Mouse (Mus musculus) left cerebral cortex, adult 2 months (tissue): ENCODE data around the gene Dab2ip. TPM values are rescaled to one million over a fixed set of nuclear protein-coding genes. Genes with fewer than 3 reads are reported as not detected.
A peak's percentile ranks its signal among the peaks of the same experiment; 100 is the strongest.

Experiments
- DNase-seq, 2 experiments: peaks; one replicate each; pipeline ENCODE4 v3.0.0; 2021 to 2022; ENCODE audit warnings: low spot score in 2 of 2, mixed read lengths in 1 of 2; ENCODE audit errors: extremely low spot score in 1 of 2
- H3K27ac ChIP-seq: fragments of 200-600 bp; 2 replicates; pipeline ENCODE4 v1.8.1; 2022
- H3K4me3 ChIP-seq: fragments of 200-600 bp; 2 replicates; pipeline ENCODE4 v1.8.1; 2022
- CTCF ChIP-seq: fragments of 200-600 bp; IDR thresholded peaks from 2 replicates; pipeline ENCODE4 v1.8.1; 2022; ENCODE audit warnings: antibody characterized with exemption, mild to moderate bottlenecking, moderate library complexity
- intact Hi-C: fragments of 180-260 bp; cut with DNase I; formaldehyde crosslinking; loops from one replicate; pipeline ENCODE4 v1.15.1; 2025
- long read RNA-seq, 2 experiments: library from polyadenylated mRNA; stranded (forward); transcript quantifications; one replicate each; pipeline ENCODE4 v2.0.0; 2021; ENCODE audit warnings: borderline mapping rate in 2 of 2
- total RNA-seq, 2 experiments: library from RNA; stranded (reverse); gene quantifications; 2 replicates each; pipeline ENCODE4 v1.2.3; 2021

Gene Dab2ip
- 100 to 1,000 TPM; 144 to 152 TPM for total RNA-seq
- long read RNA-seq, experiment 1, full-length matches to known transcripts, result 10 of 217 reads
- long read RNA-seq, experiment 1, partial matches to known transcripts, result 157 of 217 reads
- long read RNA-seq, experiment 1, other reads (novel, unspliced or antisense), result 50 of 217 reads
- long read RNA-seq, experiment 2, full-length matches to known transcripts, result 12 of 243 reads
- long read RNA-seq, experiment 2, partial matches to known transcripts, result 169 of 243 reads
- long read RNA-seq, experiment 2, other reads (novel, unspliced or antisense), result 62 of 243 reads

DNA sequence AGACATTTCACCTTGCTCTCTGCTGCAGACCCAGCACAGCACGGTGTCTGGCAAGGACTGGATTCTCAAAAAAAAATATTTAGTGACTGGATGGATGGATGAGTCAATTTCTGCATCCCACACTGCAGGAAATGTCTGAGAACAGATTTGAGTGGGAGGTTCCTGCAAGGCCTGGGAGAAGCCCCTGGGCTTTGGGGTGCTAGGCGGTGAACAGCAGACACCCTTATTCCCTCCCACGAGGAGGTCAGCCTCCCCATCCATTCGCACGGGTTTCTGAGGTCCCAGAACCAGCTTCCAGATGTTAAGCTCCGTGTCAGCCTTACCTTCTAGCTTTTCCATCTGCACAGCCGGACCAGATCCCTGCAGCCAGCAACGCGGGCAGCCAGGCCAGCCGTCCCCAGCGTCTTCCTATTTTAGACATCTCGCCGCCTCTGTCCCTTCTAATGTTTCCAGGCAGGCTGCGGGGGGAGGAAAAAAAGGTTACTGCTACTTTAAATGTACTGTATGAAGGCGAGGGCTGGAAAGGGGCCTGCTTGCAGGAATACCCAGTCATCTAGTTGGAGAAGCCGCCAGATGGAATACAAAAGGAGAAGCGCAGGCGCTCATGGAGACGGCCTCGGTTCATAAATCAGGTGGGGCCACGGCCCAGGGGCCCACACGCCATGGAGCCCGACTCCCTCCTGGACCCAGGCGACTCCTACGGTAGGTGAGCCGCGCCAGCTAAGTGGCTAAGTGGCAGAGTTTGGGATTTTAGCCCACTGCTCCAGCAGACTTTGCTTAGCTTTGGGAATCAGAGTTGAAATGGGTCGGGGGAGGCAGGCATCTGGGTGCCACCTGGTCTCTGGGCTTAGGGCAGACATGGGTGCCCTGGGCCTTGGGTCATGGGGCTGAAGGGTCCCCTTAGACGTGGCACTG lies at the start of gene Dab2ip:
Gene Dab2ip, plus strand, starts transcription at position 356 of the 915 bp plus-strand sequence.
- intact Hi-C loops, result loop anchor here (2.0 to 5.0 kb wide), 5 partner anchors 49 to 211 kb away; no protein-coding TSS in a partner anchor

DNA sequence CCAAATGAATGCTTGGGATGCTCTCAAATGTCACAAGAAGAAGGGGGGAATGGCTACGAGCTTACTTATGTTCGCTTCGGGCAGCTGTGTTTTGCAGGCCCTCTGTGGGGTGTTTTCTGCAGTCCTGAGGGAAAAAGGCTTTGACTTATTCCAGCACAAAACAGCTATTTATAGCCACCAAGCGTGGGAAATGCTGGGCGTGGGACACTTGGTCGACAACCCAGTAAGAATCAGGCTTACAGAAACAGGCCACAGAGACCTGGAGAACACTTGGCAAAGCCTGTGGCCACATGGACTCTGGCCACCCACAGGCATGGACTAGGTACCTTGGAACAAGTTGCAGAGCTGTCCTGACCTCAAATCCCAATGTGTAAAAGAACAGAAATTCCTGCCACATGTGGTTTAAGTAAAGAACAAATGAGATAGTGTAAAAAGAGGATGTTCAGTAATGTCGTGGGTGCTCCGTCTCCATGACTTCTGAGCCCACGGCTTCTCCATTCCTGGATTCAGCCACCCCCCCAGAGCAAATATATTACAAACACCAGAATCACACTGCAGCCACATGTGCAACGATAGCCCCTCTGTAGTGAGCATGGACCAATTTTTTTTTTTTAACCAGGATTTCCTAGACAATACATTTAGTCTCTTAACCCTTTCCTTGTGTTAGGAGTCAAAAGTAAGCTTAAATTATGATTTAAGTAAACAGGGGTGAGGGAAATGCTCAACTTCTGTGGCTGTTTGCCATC lies 49.3 kb upstream of the Dab2ip start:
- peak; percentile 49 to 70 for DNase-seq
- Histone ChIP-seq H3K4me3 (no peak overlapping the region), H3K27ac (peak overlapping the region; percentile 41)
- intact Hi-C loops, result loop anchor here (1.0 to 5.0 kb wide), 4 partner anchors 46 to 211 kb away; partner anchors contain the start of genes 4930402F06Rik, Dab2ip and Ggta1
- TF ChIP-seq CTCF, result no peak

More for the DNA sequence above, at the start of gene Dab2ip:
- H3K4me3 ChIP-seq, result peak within 1 kb of the TSS; percentile 55
- TF ChIP-seq CTCF, result no peak
- H3K27ac ChIP-seq, result peak within 1 kb of the TSS; percentile 94
- DNase-seq, result peak; percentile 43 to 67

- intact Hi-C loops, result loop anchor here (2.0 to 5.0 kb wide), 3 partner anchors 47 to 212 kb away; partner anchors contain the start of genes Dab2ip and Ggta1
- no peak for DNase-seq
- no peak for TF ChIP-seq CTCF
- peak overlapping the region; percentile 41; the same call in 1 of the 2 replicates for H3K27ac ChIP-seq
- H3K4me3 ChIP-seq, result no peak overlapping the region
Measured at GRCm38 (mm10) chr2:35509343-35509667, 48.8 kb upstream of the Dab2ip start.

DNA sequence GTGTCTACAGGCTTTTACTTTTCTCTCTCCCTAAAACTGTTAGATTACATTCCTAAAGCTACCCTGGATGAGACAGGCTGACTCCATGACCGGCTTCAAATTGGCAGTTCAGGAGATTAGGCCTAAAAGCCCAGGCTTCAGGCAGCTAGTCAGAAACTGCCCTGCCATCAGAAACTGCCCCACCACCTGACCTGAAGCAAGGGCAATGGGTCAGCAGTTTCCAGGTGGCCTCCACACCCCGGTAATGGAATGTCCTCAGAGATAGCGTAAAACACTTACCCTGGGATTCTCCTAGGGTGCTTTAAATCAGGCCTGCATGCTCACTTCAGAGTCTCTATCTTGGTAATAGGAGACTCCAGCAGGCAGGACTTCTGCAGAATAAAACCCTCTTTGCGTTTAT lies 48.2 kb upstream of the Dab2ip start:
- intact Hi-C loops, result loop anchor here (2.0 to 5.0 kb wide), 3 partner anchors 48 to 213 kb away; partner anchors contain the start of genes Dab2ip and Ggta1
- Histone ChIP-seq H3K4me3 (no peak overlapping the region), H3K27ac (no peak overlapping the region)
- no peak for DNase-seq
- no peak for TF ChIP-seq CTCF

DNA sequence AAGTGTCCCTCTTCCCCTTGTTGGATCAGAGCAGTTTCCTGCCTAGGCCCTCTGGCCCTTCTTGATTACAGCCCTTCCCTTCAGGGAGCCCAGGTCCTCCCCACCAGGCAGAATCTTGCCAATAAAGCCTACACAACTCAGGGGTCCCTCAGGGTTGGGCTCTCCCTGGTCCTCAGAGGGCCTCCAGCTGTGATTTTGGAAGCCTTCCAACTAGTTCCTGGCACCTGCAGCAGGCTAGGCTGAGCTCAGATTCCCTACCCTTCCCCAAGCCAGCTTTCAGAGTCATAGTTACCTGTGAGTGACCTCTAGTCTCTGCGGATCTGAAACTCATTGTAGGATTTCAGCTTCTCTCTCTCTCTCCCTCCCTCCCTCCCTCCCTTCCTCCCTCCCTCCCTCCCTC lies 47.1 kb upstream of the Dab2ip start:
- intact Hi-C loops, result no loop called here
- DNase-seq, result no peak
- H3K4me3 ChIP-seq, result no peak overlapping the region
- no peak for TF ChIP-seq CTCF
- H3K27ac ChIP-seq, result no peak overlapping the region

- intact Hi-C loops, result no loop called here
- peak; percentile 41 for TF ChIP-seq CTCF
- no peak overlapping the region for H3K4me3 ChIP-seq
- no peak overlapping the region for H3K27ac ChIP-seq
- no peak for DNase-seq
Measured at GRCm38 (mm10) chr2:35512226-35512625, 45.8 kb upstream of the Dab2ip start.

GRCm38 (mm10) chr2:35514051-35514892 lies 43.8 kb upstream of the Dab2ip start:
- DNase-seq, result no peak
- TF ChIP-seq CTCF, result no peak
- H3K4me3 ChIP-seq, result no peak overlapping the region
- H3K27ac ChIP-seq, result no peak overlapping the region
- intact Hi-C loops, result no loop called here

- Histone ChIP-seq H3K4me3 (no peak overlapping the region), H3K27ac (no peak overlapping the region)
- TF ChIP-seq CTCF, result no peak
- intact Hi-C loops, result no loop called here
- no peak for DNase-seq
Measured at GRCm38 (mm10) chr2:35526612-35527242, 31.3 kb upstream of the Dab2ip start.

- TF ChIP-seq CTCF, result no peak
- intact Hi-C loops, result no loop called here
- DNase-seq, result no peak
- H3K4me3 ChIP-seq, result no peak overlapping the region
- H3K27ac ChIP-seq, result no peak overlapping the region
Measured at GRCm38 (mm10) chr2:35529086-35529485, 29.0 kb upstream of the Dab2ip start.

DNA sequence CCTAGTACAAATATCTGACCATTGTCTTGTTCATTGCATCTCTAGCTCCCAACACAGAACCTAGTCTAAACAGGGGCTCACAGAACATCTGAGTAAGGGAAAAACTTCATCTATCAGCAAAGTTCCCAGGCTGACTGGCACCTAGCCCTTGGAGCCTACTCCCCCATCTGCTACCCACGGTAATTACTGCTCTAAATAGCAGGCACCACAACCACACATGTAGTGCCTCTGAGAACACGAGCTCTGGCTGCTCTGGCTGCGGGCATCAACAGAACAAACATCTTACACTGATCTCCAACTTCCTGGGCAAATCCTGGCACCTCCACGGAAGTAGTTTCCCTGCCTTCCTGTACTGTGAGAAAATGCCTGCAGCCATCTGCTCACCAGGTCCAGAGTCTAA lies 28.2 kb upstream of the Dab2ip start:
- H3K27ac ChIP-seq, result no peak overlapping the region
- intact Hi-C loops, result no loop called here

More for the DNA sequence above, 28.2 kb upstream of the Dab2ip start:
- H3K4me3 ChIP-seq, result no peak overlapping the region
- no peak for TF ChIP-seq CTCF
- DNase-seq, result peak; percentile 31 to 39
